Mouse (Mus musculus): Measurements from ENCODE around the gene Faap24. TPM values are rescaled to one million over a fixed set of nuclear protein-coding genes. Genes with fewer than 3 reads are reported as not detected.
A peak's percentile ranks its signal among the peaks of the same experiment; 100 is the strongest.

Gene Faap24
- 9.3 and 11.4 TPM in 2 replicates for polyA plus RNA-seq (2015; fragmentation: Nextera tagmentation; extraction: Ambion mirVana)

GRCm38 (mm10) chr7:35396542-35397168 is at the start of gene Faap24, which contains the start of gene Cep89:
TSS of gene Faap24 (minus strand) at chr7:35396836.
TSS of gene Cep89 (plus strand) at chr7:35397035.
- peak within 1 kb of the TSS; percentile 83 for H3K4me2 ChIP-seq (ENCODE audit: low read depth, low read length)
- TF ChIP-seq CTCF (IDR thresholded peaks at IDR 0.05; ENCODE audit: low read depth) (no peak), EP300 (IDR thresholded peaks at IDR 0.05; ENCODE audit: low read depth) (peak; percentile 67)
- DNase-seq (peak; percentile 93), ATAC-seq (peak; percentile 96)
- peaks cover 19% of the 10 kb centered on the region for H3K4me1 ChIP-seq (ENCODE audit: insufficient read depth)
- peak within 1 kb of the TSS; percentile 79 for H3K9ac ChIP-seq (replicated peaks)
- H3K27me3 ChIP-seq (ENCODE audit: insufficient read depth, low read length), result no peaks in the 10 kb centered on the region
- H3K27ac ChIP-seq (ENCODE audit: low read depth), result peak within 1 kb of the TSS; percentile 65
- H3K4me3 ChIP-seq (ENCODE audit: low read depth, low read length), result peak within 1 kb of the TSS; percentile 89
- no peaks in the 10 kb centered on the region for H3K9me3 ChIP-seq (ENCODE audit: low read length)
- under 1% methylated on average over 28 of the region's 28 CpGs for WGBS (ENCODE audit: insufficient replicate concordance)
- peaks cover 35% of the 10 kb centered on the region for H3K36me3 ChIP-seq (replicated peaks; ENCODE audit: insufficient read depth, low read length)

GRCm38 (mm10) chr7:35435266-35435665 is 38.6 kb upstream of the Faap24 start:
- WGBS (ENCODE audit: insufficient replicate concordance), result 85% methylated on average over 9 of the region's 9 CpGs
- H3K4me3 ChIP-seq (ENCODE audit: low read depth, low read length), result no peak overlapping the region
- TF ChIP-seq CTCF (IDR thresholded peaks at IDR 0.05; ENCODE audit: low read depth) (no peak), EP300 (IDR thresholded peaks at IDR 0.05; ENCODE audit: low read depth) (no peak)
- H3K4me1 ChIP-seq (ENCODE audit: insufficient read depth), result no peaks in the 10 kb centered on the region
- H3K4me2 ChIP-seq (ENCODE audit: low read depth, low read length), result no peak overlapping the region
- DNase-seq (no peak), ATAC-seq (no peak)
- no peak overlapping the region for H3K27ac ChIP-seq (ENCODE audit: low read depth)
- no peaks in the 10 kb centered on the region for H3K27me3 ChIP-seq (ENCODE audit: insufficient read depth, low read length)
- no peaks in the 10 kb centered on the region for H3K9me3 ChIP-seq (ENCODE audit: low read length)
- peaks cover 49% of the 10 kb centered on the region for H3K36me3 ChIP-seq (replicated peaks; ENCODE audit: insufficient read depth, low read length)
- H3K9ac ChIP-seq (replicated peaks), result no peak overlapping the region

- no peaks in the 10 kb centered on the region for H3K27me3 ChIP-seq (ENCODE audit: insufficient read depth, low read length)
- H3K4me2 ChIP-seq (ENCODE audit: low read depth, low read length), result no peak overlapping the region
- ATAC-seq (no peak), DNase-seq (no peak)
- WGBS (ENCODE audit: insufficient replicate concordance), result 90% methylated on average over 10 of the region's 10 CpGs
- no peak overlapping the region for H3K4me3 ChIP-seq (ENCODE audit: low read depth, low read length)
- H3K9me3 ChIP-seq (ENCODE audit: low read length), result no peaks in the 10 kb centered on the region
- H3K36me3 ChIP-seq (replicated peaks; ENCODE audit: insufficient read depth, low read length), result peaks cover 37% of the 10 kb centered on the region
- no peaks in the 10 kb centered on the region for H3K4me1 ChIP-seq (ENCODE audit: insufficient read depth)
- H3K27ac ChIP-seq (ENCODE audit: low read depth), result no peak overlapping the region
- no peak overlapping the region for H3K9ac ChIP-seq (replicated peaks)
- TF ChIP-seq EP300 (IDR thresholded peaks at IDR 0.05; ENCODE audit: low read depth) (no peak), CTCF (IDR thresholded peaks at IDR 0.05; ENCODE audit: low read depth) (no peak)
Observed at GRCm38 (mm10) chr7:35428146-35428545, 31.5 kb upstream of the Faap24 start.

- Histone ChIP-seq H3K27ac (ENCODE audit: low read depth) (no peak overlapping the region), H3K27me3 (ENCODE audit: insufficient read depth, low read length) (no peaks in the 10 kb centered on the region), H3K36me3 (replicated peaks; ENCODE audit: insufficient read depth, low read length) (peaks cover 37% of the 10 kb centered on the region), H3K9ac (replicated peaks) (no peak overlapping the region), H3K4me3 (ENCODE audit: low read depth, low read length) (no peak overlapping the region), H3K4me1 (ENCODE audit: insufficient read depth) (no peaks in the 10 kb centered on the region), H3K4me2 (ENCODE audit: low read depth, low read length) (no peak overlapping the region), H3K9me3 (ENCODE audit: low read length) (no peaks in the 10 kb centered on the region)
- DNase-seq, result no peak
- TF ChIP-seq CTCF (IDR thresholded peaks at IDR 0.05; ENCODE audit: low read depth), result no peak
- no peak for TF ChIP-seq EP300 (IDR thresholded peaks at IDR 0.05; ENCODE audit: low read depth)
- WGBS (ENCODE audit: insufficient replicate concordance), result 72% methylated on average over 10 of the region's 10 CpGs
- no peak for ATAC-seq
Observed at GRCm38 (mm10) chr7:35423071-35423470, 26.4 kb upstream of the Faap24 start.

DNA sequence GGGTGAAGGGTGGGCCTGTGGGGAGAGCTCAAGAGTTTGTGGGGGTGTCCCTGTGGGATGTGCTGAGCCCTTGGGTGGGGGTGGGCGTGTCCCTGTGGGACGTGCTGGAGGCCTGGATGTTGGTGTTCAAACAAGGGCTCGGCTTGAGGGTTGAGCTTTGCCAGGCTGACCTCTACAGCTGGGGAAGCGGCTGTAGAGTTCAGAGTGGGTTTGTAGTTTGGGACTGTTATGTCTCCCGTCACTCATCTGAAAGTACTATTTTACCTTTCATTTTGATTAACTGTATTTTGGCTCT is 20.0 kb upstream of the Faap24 start:
- Histone ChIP-seq H3K27ac (ENCODE audit: low read depth) (peak overlapping the region; percentile 75; the same call in 1 of the 2 replicates), H3K9me3 (ENCODE audit: low read length) (no peaks in the 10 kb centered on the region), H3K4me3 (ENCODE audit: low read depth, low read length) (no peak overlapping the region), H3K4me2 (ENCODE audit: low read depth, low read length) (no peak overlapping the region), H3K27me3 (ENCODE audit: insufficient read depth, low read length) (no peaks in the 10 kb centered on the region), H3K9ac (replicated peaks) (no peak overlapping the region), H3K36me3 (replicated peaks; ENCODE audit: insufficient read depth, low read length) (peaks cover 25% of the 10 kb centered on the region), H3K4me1 (ENCODE audit: insufficient read depth) (no peaks in the 10 kb centered on the region)
- DNase-seq, result no peak
- WGBS (ENCODE audit: insufficient replicate concordance), result 76% methylated on average over 5 of the region's 5 CpGs
- no peak for TF ChIP-seq CTCF (IDR thresholded peaks at IDR 0.05; ENCODE audit: low read depth)
- no peak for TF ChIP-seq EP300 (IDR thresholded peaks at IDR 0.05; ENCODE audit: low read depth)
- ATAC-seq, result peak; percentile 21; the same call in 1 of the 2 replicates

DNA sequence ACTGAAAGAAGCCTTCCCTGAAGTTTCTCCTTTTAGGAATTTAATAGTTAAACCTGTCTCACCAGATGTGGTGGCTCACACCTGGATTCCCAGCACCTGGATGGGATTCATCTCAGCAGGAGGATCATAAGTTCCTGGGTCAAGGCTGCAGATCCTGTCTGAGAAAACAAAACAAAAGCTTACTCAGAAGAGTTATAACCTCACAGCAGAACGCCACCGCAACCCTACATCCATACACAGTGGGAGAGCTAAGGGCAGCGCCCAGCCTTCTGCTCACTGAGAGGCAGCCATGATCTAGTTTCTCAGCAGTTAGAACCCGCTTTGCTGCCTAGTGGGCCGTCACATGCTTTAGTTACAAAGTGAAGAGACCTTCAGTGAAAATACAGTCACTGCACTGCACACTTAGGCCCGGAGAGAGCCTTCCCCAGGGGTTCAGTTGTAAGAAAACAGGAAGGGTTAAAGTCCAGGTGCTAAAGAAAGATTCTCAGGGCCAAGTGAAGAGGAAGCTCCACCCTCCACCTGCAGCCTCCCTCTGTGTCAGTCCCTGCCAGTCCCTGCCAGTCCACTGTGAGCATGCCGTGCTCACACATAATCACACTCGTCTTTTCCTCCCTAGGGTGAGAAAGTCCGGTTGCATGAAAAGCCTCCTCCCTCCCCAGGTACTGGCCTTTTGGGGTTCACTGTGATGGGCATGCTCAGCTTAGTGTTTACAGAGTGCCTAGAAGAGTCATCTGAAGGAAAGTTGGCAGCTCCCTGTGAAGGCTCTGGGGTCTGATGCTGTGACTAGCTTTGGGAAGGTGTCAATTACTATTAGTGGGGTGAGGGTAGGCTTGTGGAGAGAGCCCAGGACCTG is 19.4 kb upstream of the Faap24 start:
- H3K4me2 ChIP-seq (ENCODE audit: low read depth, low read length), result no peak overlapping the region
- no peak for DNase-seq
- H3K36me3 ChIP-seq (replicated peaks; ENCODE audit: insufficient read depth, low read length), result peaks cover 20% of the 10 kb centered on the region
- H3K9ac ChIP-seq (replicated peaks), result no peak overlapping the region
- H3K27me3 ChIP-seq (ENCODE audit: insufficient read depth, low read length), result no peaks in the 10 kb centered on the region
- no peak overlapping the region for H3K4me3 ChIP-seq (ENCODE audit: low read depth, low read length)
- H3K27ac ChIP-seq (ENCODE audit: low read depth), result peak overlapping the region; percentile 75
- 73% methylated on average over 9 of the region's 9 CpGs for WGBS (ENCODE audit: insufficient replicate concordance)
- H3K9me3 ChIP-seq (ENCODE audit: low read length), result no peaks in the 10 kb centered on the region
- peak; percentile 41; the same call in 1 of the 2 replicates for ATAC-seq
- TF ChIP-seq EP300 (IDR thresholded peaks at IDR 0.05; ENCODE audit: low read depth), result no peak
- no peak for TF ChIP-seq CTCF (IDR thresholded peaks at IDR 0.05; ENCODE audit: low read depth)
- H3K4me1 ChIP-seq (ENCODE audit: insufficient read depth), result no peaks in the 10 kb centered on the region
